Mouse (Mus musculus): ENCODE data around the gene Lrrfip2.
A peak's percentile ranks its signal among the peaks of the same experiment; 100 is the strongest.

Lrrfip2 gene

GRCm38 (mm10) chr9:111221580-111221979, 104.2 kb downstream of the Lrrfip2 start:
- no peak for DNase-seq (ENCODE audit: low spot score in 2 of 2)

- no peak for DNase-seq (ENCODE audit: low spot score in 2 of 2)
Measured at GRCm38 (mm10) chr9:111223406-111223805, 106.0 kb downstream of the Lrrfip2 start.

- DNase-seq (ENCODE audit: low spot score in 2 of 2), result no peak
Measured at GRCm38 (mm10) chr9:111228446-111228845, 111.1 kb downstream of the Lrrfip2 start.

- DNase-seq (ENCODE audit: low spot score in 2 of 2), result no peak
Measured at GRCm38 (mm10) chr9:111234701-111235100, 117.3 kb downstream of the Lrrfip2 start.

GRCm38 (mm10) chr9:111237726-111238125, 120.3 kb downstream of the Lrrfip2 start:
- no peak for DNase-seq (ENCODE audit: low spot score in 2 of 2)

- no peak for DNase-seq (ENCODE audit: low spot score in 2 of 2)
Measured at GRCm38 (mm10) chr9:111239821-111240220, 122.4 kb downstream of the Lrrfip2 start.

- DNase-seq (ENCODE audit: low spot score in 2 of 2), result no peak
Measured at GRCm38 (mm10) chr9:111243384-111243783, 126.0 kb downstream of the Lrrfip2 start.

GRCm38 (mm10) chr9:111245546-111245945, 128.2 kb downstream of the Lrrfip2 start:
- DNase-seq (ENCODE audit: low spot score in 2 of 2), result no peak

- no peak for DNase-seq (ENCODE audit: low spot score in 2 of 2)
Measured at GRCm38 (mm10) chr9:111247682-111248246, 130.4 kb downstream of the Lrrfip2 start.

- DNase-seq (ENCODE audit: low spot score in 2 of 2), result no peak
Measured at GRCm38 (mm10) chr9:111252161-111252869, 134.9 kb downstream of the Lrrfip2 start.

- DNase-seq (ENCODE audit: low spot score in 2 of 2), result no peak
Measured at GRCm38 (mm10) chr9:111260360-111260985, 143.1 kb downstream of the Lrrfip2 start.

- DNase-seq (ENCODE audit: low spot score in 2 of 2), result no peak
Measured at GRCm38 (mm10) chr9:111261356-111261755, 144.0 kb downstream of the Lrrfip2 start.

GRCm38 (mm10) chr9:111267998-111268397, 150.6 kb downstream of the Lrrfip2 start:
- DNase-seq (ENCODE audit: low spot score in 2 of 2), result no peak

- DNase-seq (ENCODE audit: low spot score in 2 of 2), result no peak
Measured at GRCm38 (mm10) chr9:111270606-111271005, 153.2 kb downstream of the Lrrfip2 start.

GRCm38 (mm10) chr9:111271056-111271433, 153.7 kb downstream of the Lrrfip2 start:
- no peak for DNase-seq (ENCODE audit: low spot score in 2 of 2)

GRCm38 (mm10) chr9:111271434-111272160, 154.2 kb downstream of the Lrrfip2 start, which contains the start of the genes Mlh1 and Epm2aip1:
Gene Mlh1, minus strand, starts transcription at chr9:111271791.
Gene Epm2aip1, plus strand, starts transcription at chr9:111271929.
- DNase-seq (ENCODE audit: low spot score in 2 of 2), result peak; percentile 97 to 99

GRCm38 (mm10) chr9:111272356-111272755, 155.0 kb downstream of the Lrrfip2 start:
- DNase-seq (ENCODE audit: low spot score in 2 of 2), result no peak

GRCm38 (mm10) chr9:111272996-111273785, 155.8 kb downstream of the Lrrfip2 start:
- DNase-seq (ENCODE audit: low spot score in 2 of 2), result no peak

- DNase-seq (ENCODE audit: low spot score in 2 of 2), result no peak
Measured at GRCm38 (mm10) chr9:111273958-111274357, 156.6 kb downstream of the Lrrfip2 start.

- no peak for DNase-seq (ENCODE audit: low spot score in 2 of 2)
Measured at GRCm38 (mm10) chr9:111275156-111275555, 157.8 kb downstream of the Lrrfip2 start.
